Mouse (Mus musculus): ENCODE results near the gene Elp4. TPM values are rescaled to one million over a fixed set of nuclear protein-coding genes. Genes with fewer than 3 reads are reported as not detected.

The Elp4 gene
- polyA plus RNA-seq (2012; rRNA removed), result 2.1 and 6.5 TPM in 2 replicates

GRCm38 (mm10) chr2:105903896-105904756 is at the start of gene Elp4, which contains the start of gene Immp1l:
Gene Elp4 (minus strand): TSS chr2:105904564.
Gene Immp1l (plus strand): TSS chr2:105904638.

DNA sequence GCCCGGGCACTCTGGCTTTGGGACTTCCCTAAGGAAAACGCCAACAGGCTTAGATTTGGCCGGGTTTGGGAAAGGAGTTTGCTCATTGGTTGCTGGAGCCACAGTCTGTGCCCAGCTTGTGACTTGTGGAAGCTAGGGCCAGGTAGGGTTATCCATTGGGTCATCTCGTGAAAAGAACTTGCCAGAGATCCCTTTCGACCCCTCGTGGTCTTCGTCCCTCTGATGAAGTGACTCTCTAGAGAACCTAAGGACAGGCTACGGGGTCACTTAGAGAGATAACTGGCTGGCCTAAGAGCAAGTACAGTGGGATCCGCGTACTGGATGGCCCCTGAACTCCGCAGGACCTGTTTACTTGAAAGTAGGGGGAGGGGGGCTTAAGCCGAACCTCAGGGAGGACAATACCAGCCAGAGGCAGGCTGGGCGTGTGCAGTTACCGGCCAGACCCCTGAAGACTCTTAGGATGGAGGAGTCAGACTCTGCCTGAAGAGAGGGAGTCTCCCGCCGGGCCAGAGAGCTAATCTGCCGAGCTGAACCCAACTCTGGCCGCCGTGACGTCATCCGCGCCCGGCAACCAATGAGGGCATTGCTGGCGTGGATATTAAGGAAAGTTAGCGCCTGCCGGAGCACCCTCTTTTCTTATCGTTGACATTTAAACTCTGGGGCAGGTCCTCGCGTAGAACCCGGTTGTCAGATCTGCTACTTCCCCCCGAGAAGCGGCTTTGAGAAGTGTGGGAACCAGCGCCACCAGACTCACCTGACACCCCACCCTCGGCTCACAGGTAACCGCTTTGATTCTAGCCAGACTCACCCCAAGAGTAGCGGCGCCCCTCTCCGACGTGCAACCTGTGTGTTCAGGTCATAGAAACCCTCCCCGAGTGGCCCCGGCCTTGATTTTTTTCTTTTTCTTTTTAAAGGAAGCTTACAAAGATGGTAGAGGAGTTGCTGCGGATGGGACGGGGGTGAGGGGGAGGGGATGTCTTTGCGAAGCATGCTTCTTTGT is 235.8 kb downstream of the Elp4 start, which contains the start of gene Pax6:
Gene Pax6 (plus strand): TSS at position 630 of the 1,000 bp plus-strand sequence.

Other genes starting within 250 kb of the Elp4 start
- 1.2 and 1.5 TPM in 2 replicates for gene Pax6, start 235.7 kb downstream of the Elp4 start, polyA plus RNA-seq (2012; rRNA removed)
- 4.3 and 4.8 TPM in 2 replicates for gene Immp1l, start 74 bp upstream of the Elp4 start, polyA plus RNA-seq (2012; rRNA removed)
- gene Dnajc24, start 99.0 kb upstream of the Elp4 start, polyA plus RNA-seq (2012; rRNA removed), result 8.5 and 10.4 TPM in 2 replicates

Data from colon, adult 2 months (tissue).